Mouse (Mus musculus) midbrain, embryonic 14.5 days (tissue): Measurements from ENCODE around the gene Igf1r. TPM values are rescaled to one million over a fixed set of nuclear protein-coding genes. Genes with fewer than 3 reads are reported as not detected.
"Not testable (repeated sequence)": the region's sequence is repeated elsewhere in the genome, so short reads cannot be mapped to it uniquely, and the experiment has no call there.

Experiments used
- ATAC-seq: fragments of 200-750 bp; cut with Nextera tagmentation; 2 replicates; pipeline ENCODE4 v1.8.0; 2017; ENCODE audit warnings: moderate number of reproducible peaks, moderate library complexity; ENCODE audit not compliant: low FRiP score, low TSS enrichment
- DNase-seq: peaks from one replicate; pipeline ENCODE4 v3.0.0-alpha.2; 2015
- H3K27ac ChIP-seq: fragments of 300-500 bp; sonication (generic); replicated peaks from 2 replicates; pipeline ENCODE4 v1.5.1; 2014; ENCODE audit warnings: mild to moderate bottlenecking, low read depth, low read length, moderate library complexity
- H3K27me3 ChIP-seq: fragments of 300-500 bp; sonication (generic); 2 replicates; pipeline ENCODE4 v1.6.1; 2014; ENCODE audit warnings: low read length, control low read depth, mixed read lengths; ENCODE audit not compliant: control insufficient read depth, insufficient read depth
- H3K36me3 ChIP-seq: fragments of 300-500 bp; sonication (generic); 2 replicates; pipeline ENCODE4 v1.6.1; 2014; ENCODE audit warnings: low read length, control low read depth; ENCODE audit not compliant: control insufficient read depth, insufficient read depth
- H3K4me1 ChIP-seq: fragments of 300-500 bp; sonication (generic); 2 replicates; pipeline ENCODE4 v1.6.1; 2014; ENCODE audit warnings: mild to moderate bottlenecking, antibody characterized with exemption, low read length, control low read depth; ENCODE audit not compliant: control insufficient read depth, insufficient read depth
- H3K4me2 ChIP-seq: fragments of 300-500 bp; sonication (generic); 2 replicates; pipeline ENCODE4 v1.6.1; 2014; ENCODE audit warnings: mild to moderate bottlenecking, low read length, moderate library complexity
- H3K4me3 ChIP-seq: fragments of 300-500 bp; sonication (generic); replicated peaks from 2 replicates; pipeline ENCODE4 v1.5.1; 2014; ENCODE audit warnings: low read depth, low read length
- H3K9ac ChIP-seq: fragments of 300-500 bp; sonication (generic); replicated peaks from 2 replicates; pipeline ENCODE4 v1.6.1; 2014; ENCODE audit warnings: mild to moderate bottlenecking, low read length, moderate library complexity
- H3K9me3 ChIP-seq: fragments of 300-500 bp; sonication (generic); 2 replicates; pipeline ENCODE4 v1.6.1; 2016; ENCODE audit warnings: low read length, control low read depth, mixed read lengths; ENCODE audit not compliant: control insufficient read depth
- WGBS: fragments of 180-500 bp; shearing (Covaris S2); extraction: QIAGEN DNeasy Blood & Tissue Kit; methylation state at CpG from one replicate; pipeline ENCODE4 v1.1.7; 2014; 5-methylcytosine and 5-hydroxymethylcytosine counted together
- polyA plus RNA-seq: library from polyadenylated mRNA; unstranded; fragments of >200 nt; fragmentation: Nextera tagmentation; extraction: Ambion mirVana; gene quantifications from 2 replicates; pipeline ENCODE4 v1.2.1, GENCODE M21; 2014

The Igf1r gene
- polyA plus RNA-seq, 1 experiment from 2014 or later: 25.8 TPM

DNA sequence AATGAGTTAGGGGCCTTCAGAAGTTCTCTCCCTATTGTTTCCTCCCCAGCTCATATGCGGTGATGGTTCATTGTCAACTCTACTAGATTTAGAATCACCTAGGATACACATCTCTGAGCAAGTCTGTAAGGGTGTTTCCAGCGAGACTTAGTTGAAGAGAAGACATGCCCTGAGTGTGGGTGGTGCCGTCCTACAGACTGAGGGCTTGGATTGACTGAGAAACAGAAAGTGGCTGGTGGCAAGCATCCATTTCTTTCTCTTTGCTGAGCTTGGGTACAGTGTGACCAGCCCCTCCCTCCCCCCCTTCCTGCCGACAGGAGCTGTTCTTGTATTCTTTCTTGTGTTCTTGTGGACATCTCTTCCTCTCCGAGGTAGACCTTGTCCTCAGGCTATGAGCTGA lies 328.7 kb downstream of the Igf1r start:
- Histone ChIP-seq H3K9ac (no peak overlapping the region), H3K36me3 (no peaks in the 10 kb centered on the region), H3K9me3 (no peaks in the 10 kb centered on the region), H3K4me1 (no peaks in the 10 kb centered on the region), H3K4me2 (no peak overlapping the region), H3K4me3 (no peak overlapping the region), H3K27ac (no peak overlapping the region), H3K27me3 (peaks cover 2% of the 10 kb centered on the region)
- ATAC-seq: no peak
- no peak for DNase-seq
- WGBS: 84% methylated on average over 5 of the region's 5 CpGs

DNA sequence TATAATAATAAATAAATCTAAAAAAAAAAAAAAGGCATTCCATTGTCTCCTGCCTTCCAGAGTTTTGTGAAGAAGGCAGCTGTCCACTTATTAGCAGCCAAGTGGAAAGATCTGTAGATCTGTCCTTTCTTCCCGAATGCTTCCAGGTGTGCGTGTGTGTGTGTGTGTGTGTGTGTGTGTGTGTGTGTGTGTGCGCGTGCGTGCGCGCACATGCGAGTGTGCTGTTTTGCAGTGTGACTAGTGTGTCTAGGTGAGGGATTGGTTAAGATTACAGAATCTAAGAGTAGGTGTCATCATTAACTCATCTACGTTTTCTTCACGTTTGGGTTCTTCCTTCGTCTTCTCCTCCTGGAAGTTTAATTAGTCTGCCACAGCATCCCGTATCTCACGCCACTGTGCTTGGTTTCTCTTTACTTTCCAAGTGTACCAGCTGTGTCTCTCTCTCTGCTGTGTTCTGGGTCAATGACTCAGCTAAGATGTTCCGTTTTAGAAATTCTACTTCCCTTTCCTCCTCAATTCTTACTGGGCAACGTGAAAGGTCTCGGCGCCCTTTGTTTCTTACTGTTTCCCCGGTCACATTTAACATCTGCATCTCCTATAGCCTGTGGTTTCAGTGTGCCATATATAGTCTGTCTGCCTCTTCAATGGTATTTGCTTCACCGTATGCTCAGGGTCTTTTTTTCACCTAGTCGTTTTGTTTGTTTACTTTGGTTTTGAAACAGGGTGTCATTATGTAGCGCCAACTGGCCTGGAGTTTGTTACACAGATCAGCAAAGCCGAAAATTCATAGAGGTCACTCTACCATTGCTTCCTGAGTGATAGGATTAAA lies 329.9 kb downstream of the Igf1r start:
- WGBS: 93% methylated on average over 22 of the region's 22 CpGs
- Histone ChIP-seq H3K27me3 (no peaks in the 10 kb centered on the region), H3K4me1 (no peaks in the 10 kb centered on the region), H3K36me3 (no peaks in the 10 kb centered on the region), H3K27ac (no peak overlapping the region), H3K4me3 (no peak overlapping the region), H3K9ac (no peak overlapping the region), H3K9me3 (no peaks in the 10 kb centered on the region), H3K4me2 (no peak overlapping the region)
- no peak for ATAC-seq
- no peak for DNase-seq

DNA sequence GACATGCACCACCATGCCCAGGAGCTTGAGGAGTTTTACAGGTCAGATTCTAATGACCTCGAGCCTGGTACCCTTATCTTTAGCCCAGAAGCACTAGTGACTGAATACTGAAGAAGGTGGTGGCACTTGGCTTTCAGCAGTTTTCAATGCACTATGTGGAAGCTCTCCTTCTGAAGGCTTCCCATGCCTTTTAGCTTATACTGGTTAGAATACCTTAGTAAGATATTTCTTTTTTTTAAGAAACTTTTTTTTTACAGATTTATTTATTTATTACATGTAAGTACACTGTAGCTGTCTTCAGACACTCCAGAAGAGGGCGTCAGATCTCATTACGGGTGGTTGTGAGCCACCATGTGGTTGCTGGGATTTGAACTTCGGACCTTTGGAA lies 330.5 kb downstream of the Igf1r start:
- not testable (repeated sequence) for H3K9ac ChIP-seq, H3K9me3 ChIP-seq, ATAC-seq, H3K4me2 ChIP-seq, H3K4me1 ChIP-seq, H3K27ac ChIP-seq, H3K36me3 ChIP-seq, H3K4me3 ChIP-seq, DNase-seq, H3K27me3 ChIP-seq
- WGBS: 88% methylated on average over 4 of the region's 4 CpGs

Other genes with a start within 250 kb of the Igf1r start
- 2.0 and 2.4 TPM in 2 replicates for gene Synm, start 193.1 kb upstream of the Igf1r start, polyA plus RNA-seq